Mouse (Mus musculus): ENCODE results near the gene Cel. TPM values are rescaled to one million over a fixed set of nuclear protein-coding genes. Genes with fewer than 3 reads are reported as not detected.

Cel gene
- polyA plus RNA-seq, 1 experiment from 2014 or later = 3.3 TPM

- no peak for TF ChIP-seq CTCF (IDR thresholded peaks at IDR 0.05; ENCODE audit: low read depth)
- no peak for TF ChIP-seq EP300 (optimal IDR thresholded peaks at IDR 0.05)
- Histone ChIP-seq H3K27me3 (ENCODE audit: control insufficient read depth, insufficient read depth, low read length) (no peaks in the 10 kb centered on the region), H3K4me1 (replicated peaks; ENCODE audit: control insufficient read depth, insufficient read depth) (no peaks in the 10 kb centered on the region), H3K27ac (replicated peaks) (no peak overlapping the region), H3K9ac (ENCODE audit: low read length) (no peak overlapping the region), H3K4me2 (replicated peaks; ENCODE audit: low read depth) (no peak overlapping the region), H3K9me3 (ENCODE audit: control insufficient read depth, low read length) (no peaks in the 10 kb centered on the region), H3K36me3 (ENCODE audit: control insufficient read depth, insufficient read depth, low read length) (0 out of 2 replicates have a peak, but pooled peaks cover 2% of the 10 kb centered on the region), H3K4me3 (ENCODE audit: low read depth, low read length) (no peak overlapping the region)
- no peak for DNase-seq (ENCODE audit: low spot score)
- no peak for ATAC-seq (ENCODE audit: low FRiP score, low TSS enrichment)
- WGBS = 74% methylated on average over 6 of the region's 6 CpGs
Observed at GRCm38 (mm10) chr2:28506291-28506690, 56.9 kb downstream of the Cel start.

GRCm38 (mm10) chr2:28505795-28506194, 57.4 kb downstream of the Cel start, which contains the start of gene Gm10134:
TSS of gene Gm10134 (plus strand) at chr2:28506095.
- no peaks in the 10 kb centered on the region for H3K4me1 ChIP-seq (replicated peaks; ENCODE audit: control insufficient read depth, insufficient read depth)
- no peak for DNase-seq (ENCODE audit: low spot score)
- H3K27me3 ChIP-seq (ENCODE audit: control insufficient read depth, insufficient read depth, low read length) = no peaks in the 10 kb centered on the region
- no peak within 1 kb of the TSS for H3K4me2 ChIP-seq (replicated peaks; ENCODE audit: low read depth)
- ATAC-seq (ENCODE audit: low FRiP score, low TSS enrichment) = no peak
- WGBS = 69% methylated on average over 3 of the region's 3 CpGs
- no peak for TF ChIP-seq EP300 (optimal IDR thresholded peaks at IDR 0.05)
- no peak for TF ChIP-seq CTCF (IDR thresholded peaks at IDR 0.05; ENCODE audit: low read depth)
- no peak within 1 kb of the TSS for H3K4me3 ChIP-seq (ENCODE audit: low read depth, low read length)
- no peak within 1 kb of the TSS for H3K9ac ChIP-seq (ENCODE audit: low read length)
- no peak within 1 kb of the TSS for H3K27ac ChIP-seq (replicated peaks)
- no peaks in the 10 kb centered on the region for H3K9me3 ChIP-seq (ENCODE audit: control insufficient read depth, low read length)
- 0 out of 2 replicates have a peak, but pooled peaks cover 2% of the 10 kb centered on the region for H3K36me3 ChIP-seq (ENCODE audit: control insufficient read depth, insufficient read depth, low read length)

Small RNA genes within 50 kb of the gene (microRNA-seq; reads per million reads assigned to microRNA genes)
- not detected for gene Gm22824

Other genes with a start within 250 kb of the Cel start
- 1.1 TPM in 2 replicates for gene Ppp1r26, start 116.6 kb downstream of the Cel start, polyA plus RNA-seq (2015; fragmentation: Nextera tagmentation; extraction: Ambion mirVana)
- 0.63 and 1.2 TPM in 2 replicates for gene 1700007K13Rik, start 97.1 kb downstream of the Cel start, polyA plus RNA-seq (2015; fragmentation: Nextera tagmentation; extraction: Ambion mirVana)
- 25.3 and 28.3 TPM in 2 replicates for gene Mrps2, start 95.3 kb downstream of the Cel start, polyA plus RNA-seq (2015; fragmentation: Nextera tagmentation; extraction: Ambion mirVana)
- 1.2 and 1.3 TPM in 2 replicates for gene Gbgt1, start 66.5 kb downstream of the Cel start, polyA plus RNA-seq (2015; fragmentation: Nextera tagmentation; extraction: Ambion mirVana)
- 5.5 and 6.2 TPM in 2 replicates for gene Gm10134, start 57.3 kb downstream of the Cel start, polyA plus RNA-seq (2015; fragmentation: Nextera tagmentation; extraction: Ambion mirVana)
- gene Ralgds, start 50.3 kb downstream of the Cel start, polyA plus RNA-seq (2015; fragmentation: Nextera tagmentation; extraction: Ambion mirVana) = 23.9 and 26.8 TPM in 2 replicates
- gene Gtf3c5, start 20.3 kb upstream of the Cel start, polyA plus RNA-seq (2015; fragmentation: Nextera tagmentation; extraction: Ambion mirVana) = 13.1 and 14.0 TPM in 2 replicates
- 0.07 and 0.40 TPM in 2 replicates for gene Gfi1b, start 58.6 kb upstream of the Cel start, polyA plus RNA-seq (2015; fragmentation: Nextera tagmentation; extraction: Ambion mirVana)
- gene Tsc1, start 77.8 kb upstream of the Cel start, polyA plus RNA-seq (2015; fragmentation: Nextera tagmentation; extraction: Ambion mirVana) = 4.9 and 5.1 TPM in 2 replicates
- gene Spaca9, start 136.3 kb upstream of the Cel start, polyA plus RNA-seq (2015; fragmentation: Nextera tagmentation; extraction: Ambion mirVana) = 0.57 and 0.69 TPM in 2 replicates
- gene Ak8, start 136.8 kb upstream of the Cel start, polyA plus RNA-seq (2015; fragmentation: Nextera tagmentation; extraction: Ambion mirVana) = 0.29 and 0.40 TPM in 2 replicates

All from stomach, postnatal 0 days (tissue).